Mouse (Mus musculus) forebrain, postnatal 0 days (tissue): ENCODE data around the gene Nfyc. TPM values are rescaled to one million over a fixed set of nuclear protein-coding genes. Genes with fewer than 3 reads are reported as not detected.

Source experiments
- ATAC-seq: fragments of 200-750 bp; cut with Nextera tagmentation; 2 replicates; pipeline ENCODE4 v1.8.0; 2017; ENCODE audit warnings: mild to moderate bottlenecking, moderate library complexity
- DNase-seq: peaks from one replicate; pipeline ENCODE4 v3.0.0-alpha.2; 2015
- H3K27ac ChIP-seq: fragments of 300-500 bp; sonication (generic); 2 replicates; pipeline ENCODE4 v1.5.1; 2014; ENCODE audit warnings: low read depth, mild to moderate bottlenecking, antibody characterized with exemption, low read length, moderate library complexity, mixed read lengths
- H3K27me3 ChIP-seq: fragments of 300-500 bp; sonication (generic); 2 replicates; pipeline ENCODE4 v1.6.1; 2014; ENCODE audit warnings: mild to moderate bottlenecking, low read length, mixed read lengths; ENCODE audit not compliant: insufficient read depth
- H3K36me3 ChIP-seq: fragments of 300-500 bp; sonication (generic); 2 replicates; pipeline ENCODE4 v1.6.1; 2014; ENCODE audit warnings: mild to moderate bottlenecking, moderate library complexity; ENCODE audit not compliant: insufficient read depth
- H3K4me1 ChIP-seq: fragments of 300-500 bp; sonication (generic); 2 replicates; pipeline ENCODE4 v1.6.1; 2014; ENCODE audit warnings: antibody characterized with exemption; ENCODE audit not compliant: insufficient read depth
- H3K4me2 ChIP-seq: fragments of 300-500 bp; sonication (generic); 2 replicates; pipeline ENCODE4 v1.6.1; 2014; ENCODE audit warnings: low read depth, mild to moderate bottlenecking, moderate library complexity
- H3K4me3 ChIP-seq: fragments of 300-500 bp; sonication (generic); 2 replicates; pipeline ENCODE4 v1.5.1; 2014; ENCODE audit warnings: low read depth, low read length, mixed read lengths
- H3K9ac ChIP-seq: fragments of 300-500 bp; sonication (generic); 2 replicates; pipeline ENCODE4 v1.6.1; 2014; ENCODE audit warnings: mild to moderate bottlenecking
- H3K9me3 ChIP-seq: fragments of 300-500 bp; sonication (generic); 2 replicates; pipeline ENCODE4 v1.6.1; 2016; ENCODE audit warnings: low read length
- CTCF ChIP-seq: sonication (generic); IDR thresholded peaks from 2 replicates; pipeline ENCODE4 v1.5.1; 2016; ENCODE audit warnings: antibody characterized with exemption, control low read depth, low read depth
- WGBS: fragments of 180-500 bp; shearing (Covaris S2); extraction: QIAGEN DNeasy Blood & Tissue Kit; methylation state at CpG from one replicate; pipeline ENCODE4 v1.1.7; 2014; 5-methylcytosine and 5-hydroxymethylcytosine counted together
- polyA plus RNA-seq: library from polyadenylated mRNA; unstranded; fragments of >200 nt; fragmentation: Nextera tagmentation; extraction: Ambion mirVana; gene quantifications from 2 replicates; pipeline ENCODE4 v1.2.1, GENCODE M21; 2015
- total RNA-seq: library from RNA; depleted of rRNA; stranded (reverse); fragments of >200 nt; gene quantifications from 2 replicates; pipeline ENCODE4 v1.2.3, GENCODE M21; 2014

The Nfyc gene
- total and polyA plus RNA-seq, 2 experiments from 2014 or later = 72.7 to 74.6 TPM

- no peak for TF ChIP-seq CTCF
- Histone ChIP-seq H3K4me1 (no peaks in the 10 kb centered on the region), H3K9ac (no peak overlapping the region), H3K9me3 (no peaks in the 10 kb centered on the region), H3K27ac (no peak overlapping the region), H3K27me3 (no peaks in the 10 kb centered on the region), H3K4me2 (no peak overlapping the region), H3K4me3 (no peak overlapping the region), H3K36me3 (peaks cover 41% of the 10 kb centered on the region)
- ATAC-seq (no peak), DNase-seq (no peak)
- WGBS = 36% methylated on average over 5 of the region's 5 CpGs
These were observed 75.6 kb downstream of the Nfyc start for GRCm38 (mm10) chr4:120755801-120756200.

- Histone ChIP-seq H3K36me3 (peaks cover 36% of the 10 kb centered on the region), H3K4me3 (no peak overlapping the region), H3K9ac (no peak overlapping the region), H3K27me3 (no peaks in the 10 kb centered on the region), H3K27ac (no peak overlapping the region), H3K9me3 (no peaks in the 10 kb centered on the region), H3K4me2 (no peak overlapping the region), H3K4me1 (no peaks in the 10 kb centered on the region)
- TF ChIP-seq CTCF = peak; percentile 82
- DNase-seq = peak; percentile 67
- peak; percentile 76; the same call in 1 of the 2 replicates for ATAC-seq
- 6% methylated on average over 1 of the region's 1 CpGs for WGBS
These were observed 76.1 kb downstream of the Nfyc start for GRCm38 (mm10) chr4:120755299-120755698.

GRCm38 (mm10) chr4:120749601-120750000, 81.8 kb downstream of the Nfyc start:
- ATAC-seq = no peak
- Histone ChIP-seq H3K9me3 (no peaks in the 10 kb centered on the region), H3K4me1 (no peaks in the 10 kb centered on the region), H3K4me2 (no peak overlapping the region), H3K27ac (no peak overlapping the region), H3K4me3 (no peak overlapping the region), H3K9ac (no peak overlapping the region), H3K27me3 (peaks cover 30% of the 10 kb centered on the region), H3K36me3 (no peaks in the 10 kb centered on the region)
- 32% methylated on average over 2 of the region's 2 CpGs for WGBS
- TF ChIP-seq CTCF = no peak
- no peak for DNase-seq

- Histone ChIP-seq H3K4me3 (peak within 1 kb of the TSS; percentile 65), H3K27ac (no peak within 1 kb of the TSS), H3K9me3 (no peaks in the 10 kb centered on the region), H3K4me2 (peak within 1 kb of the TSS; percentile 100), H3K36me3 (no peaks in the 10 kb centered on the region), H3K4me1 (no peaks in the 10 kb centered on the region), H3K27me3 (peaks cover 30% of the 10 kb centered on the region), H3K9ac (peak within 1 kb of the TSS; percentile 57)
- ATAC-seq (no peak), DNase-seq (no peak)
- TF ChIP-seq CTCF = no peak
- 5% methylated on average over 42 of the region's 42 CpGs for WGBS
These were observed 83.2 kb downstream of the Nfyc start, which contains the start of gene Kcnq4 for GRCm38 (mm10) chr4:120747941-120748866. Kcnq4 (minus strand) TSS chr4:120748612.

GRCm38 (mm10) chr4:120747243-120747792, 84.1 kb downstream of the Nfyc start:
- Histone ChIP-seq H3K9ac (peak overlapping the region; percentile 57), H3K4me1 (no peaks in the 10 kb centered on the region), H3K36me3 (no peaks in the 10 kb centered on the region), H3K4me3 (peak overlapping the region; percentile 65), H3K9me3 (no peaks in the 10 kb centered on the region), H3K4me2 (peak overlapping the region; percentile 100), H3K27me3 (peaks cover 30% of the 10 kb centered on the region), H3K27ac (no peak overlapping the region)
- DNase-seq (no peak), ATAC-seq (peak; percentile 44)
- WGBS = 2% methylated on average over 52 of the region's 75 CpGs
- no peak for TF ChIP-seq CTCF

- Histone ChIP-seq H3K27me3 (peaks cover 30% of the 10 kb centered on the region), H3K36me3 (no peaks in the 10 kb centered on the region), H3K9ac (peak overlapping the region; percentile 57), H3K4me1 (no peaks in the 10 kb centered on the region), H3K4me2 (peak overlapping the region; percentile 100), H3K9me3 (no peaks in the 10 kb centered on the region), H3K4me3 (peak overlapping the region; percentile 65), H3K27ac (no peak overlapping the region)
- no peak for TF ChIP-seq CTCF
- 7% methylated on average over 47 of the region's 53 CpGs for WGBS
- DNase-seq (no peak), ATAC-seq (peak; percentile 63)
These were observed 84.7 kb downstream of the Nfyc start for GRCm38 (mm10) chr4:120746552-120747150.
